Mouse (Mus musculus) spleen, postnatal 36 days (tissue): ENCODE measurements around the gene 1700049E17Rik1.
"Not testable (repeated sequence)": the region's sequence is repeated elsewhere in the genome, so short reads cannot be mapped to it uniquely, and the experiment has no call there.

Experiments
- DNase-seq, 2 experiments: peaks; one replicate each; pipeline ENCODE4 v3.0.0; 2022; ENCODE audit warnings: low spot score in 2 of 2, mixed read lengths in 1 of 2

The 1700049E17Rik1 gene

DNA sequence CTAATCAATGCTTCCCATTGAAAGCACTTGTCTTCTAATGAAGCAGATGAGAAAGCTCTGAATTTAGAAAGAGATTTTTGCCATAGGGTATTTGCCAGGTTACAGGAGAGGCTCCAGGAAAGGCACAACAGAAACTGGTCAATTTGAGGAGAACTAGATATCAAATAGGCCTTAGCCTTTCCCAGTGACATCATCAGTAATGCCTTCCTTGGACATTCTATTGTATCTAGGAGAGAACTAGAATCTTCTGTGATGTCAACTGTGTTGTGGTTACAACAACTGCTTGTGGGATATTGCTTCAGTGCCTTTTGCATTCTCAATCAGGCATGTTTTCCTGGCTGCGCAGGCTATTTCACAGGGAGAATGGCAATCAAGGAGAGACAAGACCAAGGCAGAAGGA, at the start of gene 1700049E17Rik1:
Gene 1700049E17Rik1 (plus strand): TSS at position 301 of the 400 bp plus-strand sequence.
- not testable (repeated sequence) for DNase-seq

- not testable (repeated sequence) for DNase-seq
These were observed 17.6 kb upstream of the 1700049E17Rik1 start, which contains the start of gene Gm7980 for GRCm38 (mm10) chr14:41907190-41907589. TSS of gene Gm7980 (minus strand) at chr14:41907290.

- DNase-seq: not testable (repeated sequence)
These were observed 18.9 kb downstream of the 1700049E17Rik1 start, which contains the start of gene 1700024B05Rik for GRCm38 (mm10) chr14:41943695-41944094. TSS of gene 1700024B05Rik (plus strand) at chr14:41943995.

DNA sequence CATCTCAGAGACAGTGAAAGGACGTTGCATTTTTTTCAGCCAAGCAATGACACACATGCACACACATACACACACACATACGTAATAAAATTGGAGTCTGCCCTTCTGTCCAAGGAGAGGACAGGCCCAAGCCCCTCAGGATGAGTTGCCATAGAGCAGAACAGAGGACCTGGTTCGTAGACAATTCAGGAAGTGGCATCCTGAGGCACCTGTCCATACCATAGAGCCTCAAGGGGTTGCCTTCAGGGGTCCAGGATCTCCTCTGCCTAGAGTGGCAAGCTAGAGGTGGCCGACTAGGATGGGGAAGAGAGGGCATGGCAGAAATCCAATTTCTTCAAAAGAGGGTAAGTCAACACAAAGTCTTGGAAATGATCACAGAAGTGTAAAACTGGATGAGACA, 39.3 kb downstream of the 1700049E17Rik1 start:
- DNase-seq: not testable (repeated sequence)

DNA sequence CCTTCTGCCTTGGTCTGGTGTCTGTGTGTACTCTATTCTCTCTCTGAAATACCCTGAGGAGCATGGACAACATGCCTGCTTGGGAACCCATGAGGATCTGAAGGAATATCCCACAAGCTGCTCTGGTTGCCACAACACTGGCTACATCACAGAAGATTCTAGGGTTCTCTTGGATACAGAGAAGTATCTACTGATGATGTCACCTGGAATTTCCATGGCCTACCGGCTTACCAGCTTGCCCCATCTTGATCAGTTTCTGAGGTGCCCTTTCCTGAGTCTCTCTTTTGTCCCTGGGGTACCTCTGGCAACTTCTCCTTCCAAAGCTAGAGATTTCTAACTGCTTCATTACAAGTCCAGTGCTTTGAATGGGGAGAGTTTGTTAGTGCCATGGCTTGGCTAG, 43.1 kb downstream of the 1700049E17Rik1 start, which contains the start of gene Gm6401:
Gene Gm6401 (minus strand): TSS at position 101 of the 400 bp plus-strand sequence.
- not testable (repeated sequence) for DNase-seq

DNA sequence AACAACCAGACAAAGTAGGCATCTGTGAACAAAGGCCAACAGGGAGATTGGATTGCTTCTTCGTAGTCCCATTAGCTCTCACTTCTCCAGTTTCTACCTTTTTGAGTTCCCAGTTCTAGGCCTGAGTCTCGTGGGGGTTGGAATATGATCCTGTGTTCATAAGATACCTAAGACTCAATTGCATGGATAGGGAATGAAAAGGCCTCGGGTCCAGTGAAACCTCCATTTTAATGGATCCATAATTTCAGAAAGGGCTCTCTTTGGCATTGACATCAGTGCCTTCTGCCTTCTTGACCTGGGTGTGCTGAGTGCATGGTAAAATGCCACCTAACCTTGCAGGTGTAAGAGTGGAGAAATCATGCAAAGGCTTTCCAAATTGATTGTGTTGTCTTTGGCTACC, 43.8 kb downstream of the 1700049E17Rik1 start:
- DNase-seq: not testable (repeated sequence)
